Mouse (Mus musculus) cortical plate, adult 2 months (tissue): ENCODE measurements around the gene Atp6v1c2.

Experiments
- CTCF ChIP-seq: fragments of 200-500 bp; IDR thresholded peaks from 2 replicates; pipeline ENCODE4 v1.5.1; 2011; ENCODE audit warnings: mild to moderate bottlenecking, control low read depth, low read length; ENCODE audit not compliant: insufficient read depth; ENCODE audit errors: extremely low read depth
- POLR2A ChIP-seq: fragments of 200-500 bp; IDR thresholded peaks from 2 replicates; pipeline ENCODE4 v1.6.1; 2011; ENCODE audit warnings: mild to moderate bottlenecking, low read length, control low read depth; ENCODE audit not compliant: insufficient read depth; ENCODE audit errors: extremely low read depth

- no peak for TF ChIP-seq CTCF
- no peak for TF ChIP-seq POLR2A
Observed at GRCm38 (mm10) chr12:17273841-17274240, 55.3 kb downstream of the Atp6v1c2 start.
